Mouse (Mus musculus) liver, adult 2 months (tissue): ENCODE data around the gene Cd52. TPM values are rescaled to one million over a fixed set of nuclear protein-coding genes. Genes with fewer than 3 reads are reported as not detected.
A peak's percentile ranks its signal among the peaks of the same experiment; 100 is the strongest.

Experiments used
- DNase-seq: peaks from one replicate; pipeline ENCODE4 v3.0.0-alpha.2; 2011; ENCODE audit warnings: low read depth, low spot score; ENCODE audit errors: extremely low read depth
- H3K27ac ChIP-seq: fragments of 200-500 bp; replicated peaks from 2 replicates; pipeline ENCODE4 v1.5.1; 2012; ENCODE audit warnings: low read depth, mild to moderate bottlenecking, control low read depth, inconsistent platforms, low read length; ENCODE audit not compliant: insufficient read depth
- H3K27me3 ChIP-seq: fragments of 200-500 bp; 2 replicates; pipeline ENCODE4 v1.6.1; 2012; ENCODE audit warnings: mild to moderate bottlenecking, moderate library complexity, low read length, inconsistent platforms; ENCODE audit not compliant: control insufficient read depth, insufficient read depth
- H3K36me3 ChIP-seq: fragments of 200-500 bp; 2 replicates; pipeline ENCODE4 v1.6.1; 2012; ENCODE audit warnings: low read length, inconsistent platforms; ENCODE audit not compliant: control insufficient read depth, insufficient read depth
- H3K4me1 ChIP-seq: fragments of 200-500 bp; 2 replicates; pipeline ENCODE4 v1.6.1; 2011; ENCODE audit warnings: low read length; ENCODE audit not compliant: control insufficient read depth, insufficient read depth
- H3K4me3 ChIP-seq: fragments of 200-500 bp; 2 replicates; pipeline ENCODE4 v1.5.1; 2011; ENCODE audit warnings: low read depth, mild to moderate bottlenecking, control low read depth, low read length, moderate library complexity; ENCODE audit not compliant: insufficient read depth
- H3K79me2 ChIP-seq: fragments of 200-500 bp; 2 replicates; pipeline ENCODE4 v1.6.1; 2012; ENCODE audit warnings: inconsistent platforms, mild to moderate bottlenecking, low read length, moderate library complexity; ENCODE audit not compliant: control insufficient read depth, insufficient read depth
- H3K9ac ChIP-seq: fragments of 200-500 bp; 2 replicates; pipeline ENCODE4 v1.6.1; 2012; ENCODE audit warnings: low read depth, mild to moderate bottlenecking, control low read depth, inconsistent platforms, low read length
- CTCF ChIP-seq: fragments of 200-500 bp; IDR thresholded peaks from 2 replicates; pipeline ENCODE4 v1.5.1; 2011; ENCODE audit warnings: low read depth, low read length, control low read depth
- POLR2A ChIP-seq: fragments of 200-500 bp; IDR thresholded peaks from 2 replicates; pipeline ENCODE4 v1.6.1; 2011; ENCODE audit warnings: low read length, control low read depth; ENCODE audit not compliant: insufficient read depth; ENCODE audit errors: extremely low read depth
- WGBS: fragments of 180-500 bp; shearing (Covaris S2); methylation state at CpG from one replicate; pipeline ENCODE4 v1.1.7; 2018; 5-methylcytosine and 5-hydroxymethylcytosine counted together
- polyA plus RNA-seq: library from polyadenylated mRNA; depleted of rRNA; stranded (reverse); fragments of >200 nt; gene quantifications from 2 replicates; pipeline ENCODE4 v1.2.3, GENCODE M21; 2012
- total RNA-seq: library from RNA; depleted of rRNA; stranded (reverse); fragments of >200 nt; gene quantifications from 2 replicates; pipeline ENCODE4 v1.2.3, GENCODE M21; 2014

The Cd52 gene
- total and polyA plus RNA-seq, 2 experiments = 10.4 to 20.0 TPM

- no peaks in the 10 kb centered on the region for H3K36me3 ChIP-seq
- TF ChIP-seq POLR2A = no peak
- TF ChIP-seq CTCF = peak; percentile 89
- no peaks in the 10 kb centered on the region for H3K79me2 ChIP-seq
- 68% methylated on average over 6 of the region's 6 CpGs for WGBS
- no peak for DNase-seq
- H3K27me3 ChIP-seq = no peaks in the 10 kb centered on the region
- no peaks in the 10 kb centered on the region for H3K4me1 ChIP-seq
- H3K9ac ChIP-seq = no peak overlapping the region
- H3K27ac ChIP-seq = no peak overlapping the region
- H3K4me3 ChIP-seq = no peak overlapping the region
Measured at GRCm38 (mm10) chr4:134092382-134093288, 2.2 kb downstream of the Cd52 start.

GRCm38 (mm10) chr4:134091225-134091529, 3.7 kb downstream of the Cd52 start:
- no peaks in the 10 kb centered on the region for H3K4me1 ChIP-seq
- no peak for DNase-seq
- H3K36me3 ChIP-seq = no peaks in the 10 kb centered on the region
- 86% methylated on average over 6 of the region's 6 CpGs for WGBS
- H3K27me3 ChIP-seq = no peaks in the 10 kb centered on the region
- no peak overlapping the region for H3K4me3 ChIP-seq
- H3K9ac ChIP-seq = no peak overlapping the region
- H3K27ac ChIP-seq = no peak overlapping the region
- no peak for TF ChIP-seq POLR2A
- TF ChIP-seq CTCF = no peak
- no peaks in the 10 kb centered on the region for H3K79me2 ChIP-seq

GRCm38 (mm10) chr4:134090521-134091224, 4.2 kb downstream of the Cd52 start:
- DNase-seq = no peak
- H3K79me2 ChIP-seq = no peaks in the 10 kb centered on the region

GRCm38 (mm10) chr4:134089029-134089428, 5.9 kb downstream of the Cd52 start:
- H3K36me3 ChIP-seq = no peaks in the 10 kb centered on the region
- no peak overlapping the region for H3K4me3 ChIP-seq
- no peaks in the 10 kb centered on the region for H3K4me1 ChIP-seq
- no peak for TF ChIP-seq CTCF
- TF ChIP-seq POLR2A = no peak
- no peak for DNase-seq
- no peaks in the 10 kb centered on the region for H3K79me2 ChIP-seq
- H3K27ac ChIP-seq = no peak overlapping the region
- 67% methylated on average over 9 of the region's 9 CpGs for WGBS
- no peaks in the 10 kb centered on the region for H3K27me3 ChIP-seq
- H3K9ac ChIP-seq = no peak overlapping the region

More at GRCm38 (mm10) chr4:134090521-134091224, 4.2 kb downstream of the Cd52 start:
- no peak overlapping the region for H3K9ac ChIP-seq
- no peaks in the 10 kb centered on the region for H3K27me3 ChIP-seq
- no peak overlapping the region for H3K4me3 ChIP-seq
- TF ChIP-seq CTCF = no peak
- no peak for TF ChIP-seq POLR2A
- H3K36me3 ChIP-seq = no peaks in the 10 kb centered on the region
- H3K4me1 ChIP-seq = no peaks in the 10 kb centered on the region
- WGBS = 86% methylated on average over 16 of the region's 16 CpGs
- H3K27ac ChIP-seq = no peak overlapping the region

GRCm38 (mm10) chr4:134087412-134087811, 7.5 kb downstream of the Cd52 start:
- no peaks in the 10 kb centered on the region for H3K36me3 ChIP-seq
- H3K4me3 ChIP-seq = no peak overlapping the region
- TF ChIP-seq POLR2A (no peak), CTCF (peak; percentile 84)
- WGBS = 22% methylated on average over 7 of the region's 7 CpGs
- DNase-seq = no peak
- H3K79me2 ChIP-seq = no peaks in the 10 kb centered on the region
- H3K4me1 ChIP-seq = no peaks in the 10 kb centered on the region
- H3K27ac ChIP-seq = no peak overlapping the region
- H3K9ac ChIP-seq = no peak overlapping the region
- no peaks in the 10 kb centered on the region for H3K27me3 ChIP-seq

GRCm38 (mm10) chr4:134084999-134085398, 9.9 kb downstream of the Cd52 start:
- no peak overlapping the region for H3K9ac ChIP-seq
- TF ChIP-seq CTCF = no peak
- TF ChIP-seq POLR2A = no peak
- H3K79me2 ChIP-seq = no peaks in the 10 kb centered on the region
- DNase-seq = no peak
- no peaks in the 10 kb centered on the region for H3K4me1 ChIP-seq
- H3K36me3 ChIP-seq = no peaks in the 10 kb centered on the region
- peaks cover 3% of the 10 kb centered on the region; the same call in 1 of the 2 replicates for H3K27me3 ChIP-seq
- 88% methylated on average over 4 of the region's 4 CpGs for WGBS
- H3K4me3 ChIP-seq = no peak overlapping the region
- no peak overlapping the region for H3K27ac ChIP-seq
